ENCODE assay signal across 26 mouse cellular contexts in the genomic region with DNA sequence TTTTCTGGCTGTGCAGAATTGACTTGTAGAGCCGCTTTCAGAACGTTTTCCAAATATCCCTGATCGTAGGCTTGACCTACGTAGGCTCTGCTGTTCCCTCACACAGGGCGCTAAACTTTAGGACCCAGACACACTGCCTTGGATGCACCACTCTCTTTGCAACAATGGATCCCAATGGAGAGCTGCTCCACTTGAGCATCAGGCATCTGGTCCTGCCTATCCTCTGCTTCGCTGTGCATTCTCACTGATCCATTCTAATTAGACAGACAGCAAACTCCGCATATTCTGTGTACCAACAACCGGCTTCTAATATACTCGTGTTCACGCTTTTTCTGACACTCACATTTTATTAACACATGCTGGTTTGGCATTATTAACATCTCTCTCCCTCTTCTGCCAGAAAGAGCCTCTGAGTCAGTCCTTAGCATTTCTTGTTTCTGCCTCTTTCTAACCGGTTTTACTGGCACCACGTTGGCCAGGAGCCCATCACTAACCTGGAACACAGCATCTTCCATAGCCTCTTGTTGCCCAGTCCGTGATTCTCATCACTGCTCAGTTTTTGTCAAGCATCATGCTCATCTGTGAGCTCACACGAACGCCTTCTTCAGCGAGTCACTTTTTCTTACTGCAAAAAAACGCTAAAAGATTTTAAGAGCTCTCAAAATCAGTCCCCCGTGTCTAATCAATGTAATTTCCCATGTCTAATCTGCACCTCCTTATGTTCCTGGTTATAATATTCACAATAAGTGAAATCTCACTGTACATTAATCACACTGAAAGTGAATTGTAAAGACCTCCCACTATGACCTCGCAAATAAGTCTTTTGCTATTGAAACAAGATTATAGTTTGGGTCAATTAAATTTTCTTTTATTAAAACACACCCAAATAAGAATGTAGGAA. TPM values are rescaled to one million over a fixed set of nuclear protein-coding genes. Genes with fewer than 3 reads are reported as not detected.
A peak's percentile ranks its signal among the peaks of the same experiment; 100 is the strongest.
DNase-seq lines count a peak whose midpoint lies in the region; ATAC-seq and TF ChIP-seq lines count a peak whose summit lies in the region.
"Had no signal": no experiment of that assay in that cellular context is flagged by ENCODE, and none has a peak within 500 bp of the region (broad histone marks: within the 10 kb centered on the region; RNA-seq: fewer than 3 reads in every experiment).

No protein-coding gene starts in this region.

- DNase-seq in cerebellum, adult 2 months, result peak; percentile 27 to 53
- DNase-seq in cerebellum, adult 8-10 months, result no peak
- no peak for DNase-seq in hindbrain, embryonic 10.5 days (ENCODE audit: low spot score)
- DNase-seq in brain, embryonic 14.5 days (ENCODE audit: low read depth), result peak; percentile 83
- DNase-seq in kidney, adult 18-20 months, result no peak
- no peak for DNase-seq in gastrocnemius, postnatal 36 days
- DNase-seq: adrenal gland, adult 2 months; gastrocnemius, postnatal 10 days; heart, adult 2 months; kidney, adult 11 months; kidney, postnatal 25 days; liver, postnatal 0 days; lung, postnatal 14 days; right cerebral cortex, postnatal 14 days; thymus, adult 2 months had no signal

- 18% methylated on average over 19 of the region's 19 CpGs for WGBS in cerebellum, adult 2 months
- WGBS in hindbrain, embryonic 15.5 days, result 59% methylated on average over 19 of the region's 19 CpGs
- WGBS in hindbrain, embryonic 10.5 days, result 84% methylated on average over 19 of the region's 19 CpGs
- 56% methylated on average over 19 of the region's 19 CpGs for WGBS in forebrain, embryonic 15.5 days

- 0 out of 2 replicates have a peak overlapping the region, but pooled peaks have one; percentile 22 for H3K9ac ChIP-seq in hindbrain, embryonic 15.5 days
- no peak overlapping the region for H3K9ac ChIP-seq in forebrain, embryonic 15.5 days (replicated peaks)
- H3K9ac ChIP-seq: embryonic facial prominence, embryonic 13.5 days; heart, embryonic 15.5 days; limb, embryonic 15.5 days; liver, postnatal 0 days; stomach, embryonic 15.5 days had no signal

- no peak for TF ChIP-seq CTCF in cerebellum, adult 2 months (IDR thresholded peaks at IDR 0.05; ENCODE audit: borderline replicate concordance, insufficient read depth, low read depth, low read length)
- no peak for TF ChIP-seq CTCF in brain, embryonic 14.5 days (IDR thresholded peaks at IDR 0.05; ENCODE audit: borderline replicate concordance, extremely low read depth, insufficient read depth, insufficient read length)

- no peaks in the 10 kb centered on the region for H3K36me3 ChIP-seq in hindbrain, embryonic 15.5 days
- H3K36me3 ChIP-seq in hindbrain, embryonic 10.5 days, result no peaks in the 10 kb centered on the region
- H3K36me3 ChIP-seq in forebrain, embryonic 15.5 days, result no peaks in the 10 kb centered on the region
- H3K36me3 ChIP-seq: embryonic facial prominence, embryonic 13.5 days; heart, embryonic 15.5 days; limb, embryonic 15.5 days; stomach, embryonic 15.5 days had no signal

- peak; percentile 65 for ATAC-seq in hindbrain, embryonic 15.5 days (ENCODE audit: low FRiP score, low read depth)
- ATAC-seq in forebrain, embryonic 15.5 days (replicated peaks), result peak; percentile 88
- ATAC-seq: liver, postnatal 0 days had no signal

- H3K27ac ChIP-seq in cerebellum, adult 2 months (ENCODE audit: insufficient read depth, low read length), result no peak overlapping the region
- peak overlapping the region; percentile 51; the same call in 1 of the 2 replicates for H3K27ac ChIP-seq in hindbrain, embryonic 15.5 days (replicated peaks)
- no peak overlapping the region for H3K27ac ChIP-seq in hindbrain, embryonic 10.5 days
- H3K27ac ChIP-seq in forebrain, embryonic 15.5 days (replicated peaks), result no peak overlapping the region
- H3K27ac ChIP-seq: embryonic facial prominence, embryonic 13.5 days; heart, adult 2 months; heart, embryonic 15.5 days; limb, embryonic 15.5 days; stomach, embryonic 15.5 days had no signal

- H3K27me3 ChIP-seq in cerebellum, adult 2 months (ENCODE audit: control insufficient read depth, insufficient read depth, low read length), result no peaks in the 10 kb centered on the region
- no peaks in the 10 kb centered on the region for H3K27me3 ChIP-seq in hindbrain, embryonic 15.5 days
- H3K27me3 ChIP-seq in hindbrain, embryonic 10.5 days (ENCODE audit: insufficient read depth, poor library complexity, severe bottlenecking), result no peaks in the 10 kb centered on the region
- H3K27me3 ChIP-seq in forebrain, embryonic 15.5 days, result no peaks in the 10 kb centered on the region
- H3K27me3 ChIP-seq: CH12.LX; embryonic facial prominence, embryonic 13.5 days; heart, embryonic 15.5 days; limb, embryonic 15.5 days; megakaryocyte, embryonic 14.5 days; stomach, embryonic 15.5 days had no signal

- intact Hi-C loops in gastrocnemius, postnatal 36 days (cut with DNase I), result no loop called here

- H3K4me2 ChIP-seq in hindbrain, embryonic 15.5 days, result peak overlapping the region; percentile 44
- peak overlapping the region; percentile 15; the same call in 1 of the 2 replicates for H3K4me2 ChIP-seq in forebrain, embryonic 15.5 days (replicated peaks)
- H3K4me2 ChIP-seq: embryonic facial prominence, embryonic 13.5 days; heart, embryonic 15.5 days; limb, embryonic 15.5 days; stomach, embryonic 15.5 days had no signal

- H3K9me3 ChIP-seq in hindbrain, embryonic 15.5 days, result no peaks in the 10 kb centered on the region
- H3K9me3 ChIP-seq in hindbrain, embryonic 10.5 days, result no peaks in the 10 kb centered on the region
- no peaks in the 10 kb centered on the region for H3K9me3 ChIP-seq in forebrain, embryonic 15.5 days
- H3K9me3 ChIP-seq: embryonic facial prominence, embryonic 13.5 days; heart, embryonic 15.5 days; limb, embryonic 15.5 days; megakaryocyte, embryonic 14.5 days; stomach, embryonic 15.5 days had no signal

- no peak overlapping the region for H3K4me3 ChIP-seq in cerebellum, adult 2 months (replicated peaks; ENCODE audit: insufficient read depth, low read depth, low read length)
- H3K4me3 ChIP-seq in hindbrain, embryonic 15.5 days, result 0 out of 2 replicates have a peak overlapping the region, but pooled peaks have one; percentile 10
- no peak overlapping the region for H3K4me3 ChIP-seq in hindbrain, embryonic 10.5 days
- H3K4me3 ChIP-seq in forebrain, embryonic 15.5 days, result no peak overlapping the region
- H3K4me3 ChIP-seq: embryonic facial prominence, embryonic 13.5 days; heart, adult 2 months; heart, embryonic 15.5 days; limb, embryonic 15.5 days; megakaryocyte, embryonic 14.5 days; myocyte; stomach, embryonic 15.5 days had no signal

- H3K4me1 ChIP-seq in cerebellum, adult 2 months (ENCODE audit: control insufficient read depth, insufficient read depth, low read length), result no peaks in the 10 kb centered on the region
- 0 out of 2 replicates have a peak, but pooled peaks cover 3% of the 10 kb centered on the region for H3K4me1 ChIP-seq in hindbrain, embryonic 15.5 days (replicated peaks)
- no peaks in the 10 kb centered on the region for H3K4me1 ChIP-seq in hindbrain, embryonic 10.5 days (replicated peaks)
- H3K4me1 ChIP-seq in forebrain, embryonic 15.5 days, result 0 out of 2 replicates have a peak, but pooled peaks cover 4% of the 10 kb centered on the region
- H3K4me1 ChIP-seq: heart, embryonic 15.5 days; megakaryocyte, embryonic 14.5 days; stomach, embryonic 15.5 days had no signal

- no peak for TF ChIP-seq POLR2A in cerebellum, adult 2 months (IDR thresholded peaks at IDR 0.05; ENCODE audit: borderline replicate concordance, insufficient read depth, low read length)
- TF ChIP-seq POLR2A in brain, embryonic 14.5 days (IDR thresholded peaks at IDR 0.05; ENCODE audit: borderline replicate concordance, extremely low read depth, insufficient read depth, insufficient read length, poor library complexity, severe bottlenecking), result no peak

RNA-seq across cellular contexts. Expression of gene Gmnc, which starts 1.8 kb away (rescaled TPM):
- 0.49 and 0.78 TPM in 2 replicates for polyA plus RNA-seq in cerebellum, adult 2 months (2012; rRNA removed)
- polyA plus RNA-seq in hindbrain, embryonic 15.5 days (2015; fragmentation: Nextera tagmentation; extraction: Ambion mirVana), result 0.85 and 1.0 TPM in 2 replicates
- polyA plus RNA-seq in hindbrain, embryonic 10.5 days (2016; fragmentation: Nextera tagmentation; extraction: Ambion mirVana), result 0.90 and 1.3 TPM in 2 replicates
- 2.1 and 3.6 TPM in 2 replicates for polyA plus RNA-seq in brain, embryonic 14.5 days (2012; rRNA removed)
- polyA plus RNA-seq in forebrain, embryonic 15.5 days (2015; fragmentation: Nextera tagmentation; extraction: Ambion mirVana), result 0.09 and 0.36 TPM in 2 replicates
- not detected for total RNA-seq in gastrocnemius, postnatal 36 days (2021)
- total RNA-seq: adrenal gland, adult 2 months; CH12.LX; hematopoietic stem cell, adult 5-6 weeks had no signal
- polyA plus RNA-seq: adrenal gland, adult 2 months; heart, embryonic 15.5 days; liver, postnatal 0 days; myocyte; spleen, adult 2 months had no signal

Comparison
In these comparisons a context has a peak if more than half of its experiments do, and no peak if none do; other contexts are left out.
1. DNase-seq: peak in cerebellum, adult 2 months (2 of 2) and brain, embryonic 14.5 days (single experiment); none in cerebellum, adult 8-10 months (single experiment), hindbrain, embryonic 10.5 days (single experiment), kidney, adult 18-20 months (single experiment) and gastrocnemius, postnatal 36 days (0 of 2).